Mouse (Mus musculus) c-Kit-positive CD71-positive TER-119-negative erythroid progenitor cells, embryonic 14.5 days (primary cell): ENCODE results near the gene Mob2.

ENCODE experiments used
- DNase-seq: peaks from one replicate; pipeline ENCODE4 v3.0.0-alpha.2; 2013; ENCODE audit warnings: low read depth

Gene Mob2

GRCm38 (mm10) chr7:142020827-142021226 is 40.0 kb downstream of the Mob2 start:
- DNase-seq = no peak

DNA sequence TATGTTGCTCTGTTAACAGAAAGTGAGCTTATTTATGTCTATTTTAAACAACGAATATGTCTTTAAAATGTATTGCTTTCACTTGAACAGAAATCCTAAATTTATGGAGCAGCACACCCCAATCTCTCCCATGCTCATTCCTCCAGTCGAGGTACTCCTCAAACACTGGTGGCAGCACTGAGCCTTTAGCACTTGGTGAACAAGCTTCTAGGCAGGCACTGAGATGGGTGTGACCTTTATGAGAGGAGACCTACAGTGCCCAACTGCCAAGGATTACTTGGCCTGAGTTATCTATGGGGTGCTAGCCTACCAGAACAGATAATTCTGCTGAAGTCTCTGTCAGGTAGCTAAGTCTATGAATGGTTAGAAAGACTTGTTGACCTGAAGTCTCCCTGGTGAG is 41.2 kb downstream of the Mob2 start:
- DNase-seq = peak; percentile 27

DNA sequence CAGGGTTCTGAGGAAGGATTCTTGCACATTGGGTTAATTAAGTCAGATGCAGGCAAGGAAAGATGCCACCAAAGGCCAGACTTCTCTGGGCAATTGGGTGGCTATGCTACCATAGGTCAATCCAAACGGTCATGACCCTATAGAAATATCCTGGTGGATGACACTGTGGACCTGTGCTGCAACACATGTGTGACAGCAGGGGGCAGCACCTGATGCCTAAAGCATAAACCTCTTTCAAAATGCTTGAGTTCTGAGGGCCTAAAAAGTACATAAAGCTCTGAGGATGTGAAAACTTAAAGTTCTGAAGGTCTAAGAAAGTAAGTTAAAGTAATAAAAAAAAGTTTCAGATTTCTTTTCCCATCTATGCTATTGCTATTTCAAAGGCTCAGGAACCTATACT is 44.3 kb downstream of the Mob2 start:
- peak; percentile 32 for DNase-seq

GRCm38 (mm10) chr7:142001597-142002340 is 59.1 kb downstream of the Mob2 start:
- DNase-seq = no peak

GRCm38 (mm10) chr7:142000661-142001060 is 60.2 kb downstream of the Mob2 start:
- no peak for DNase-seq

DNA sequence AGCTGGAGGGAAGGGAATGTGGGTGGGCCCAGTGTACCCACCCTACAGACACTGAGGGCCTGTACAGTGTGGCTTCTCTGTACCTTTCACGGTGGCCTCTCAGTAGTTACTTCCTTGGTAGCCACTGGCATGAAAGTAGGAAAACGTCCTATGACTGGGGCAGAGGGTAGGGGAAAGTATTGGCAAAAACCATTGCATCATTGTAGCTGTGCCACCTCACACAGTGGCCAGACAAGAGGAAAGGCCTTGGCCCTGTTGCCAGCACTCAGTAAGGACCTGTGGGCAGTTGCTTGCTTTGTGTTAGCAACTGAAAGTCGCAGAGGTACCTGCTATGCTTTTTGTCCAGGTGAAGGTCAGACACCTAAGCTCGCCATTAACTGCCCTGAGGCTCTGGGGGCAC is 66.7 kb downstream of the Mob2 start:
- DNase-seq = no peak

DNA sequence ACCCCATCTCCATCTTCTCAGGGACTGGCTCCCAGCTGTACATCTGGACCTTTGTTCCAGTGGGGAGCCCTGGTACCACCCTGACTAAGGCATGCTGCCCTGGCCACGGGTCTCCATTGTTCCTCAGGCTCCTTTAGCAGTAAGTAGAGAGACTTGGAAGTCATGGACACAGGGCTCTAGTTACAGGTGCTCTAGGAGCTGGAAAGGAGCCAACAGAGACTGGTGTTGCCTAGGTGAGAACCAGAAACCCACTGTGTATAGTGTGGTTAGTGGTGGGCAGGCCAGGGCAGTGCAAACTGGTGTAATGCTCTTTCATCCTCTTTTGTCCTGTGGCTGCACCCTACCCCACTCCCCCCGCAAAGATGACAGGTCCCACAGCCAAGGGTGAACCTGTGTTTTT is 69.7 kb downstream of the Mob2 start:
- DNase-seq = no peak

DNA sequence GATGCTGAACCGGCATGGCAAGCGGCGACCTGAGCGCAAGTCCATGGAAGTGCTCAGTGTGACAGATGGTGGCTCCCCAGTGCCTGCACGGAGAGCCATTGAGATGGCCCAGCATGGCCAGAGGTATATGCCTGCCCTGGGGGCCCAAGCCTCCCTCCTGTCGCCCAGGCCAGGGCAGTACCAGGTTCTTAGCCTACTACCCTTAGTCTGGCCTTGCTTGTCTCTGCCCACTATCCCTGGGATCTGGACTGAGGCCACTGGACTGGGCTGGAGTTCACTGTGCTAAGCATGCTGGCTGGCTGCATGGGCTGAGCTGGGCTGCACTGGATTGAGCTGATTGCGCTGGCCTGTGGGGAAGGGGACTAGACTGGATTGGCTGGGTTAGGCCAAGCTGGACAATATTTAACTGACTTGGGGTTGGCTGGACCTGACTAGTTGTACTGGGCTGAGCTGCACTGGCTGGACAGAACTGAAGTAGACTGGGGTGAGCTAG is 72.5 kb downstream of the Mob2 start:
- no peak for DNase-seq

GRCm38 (mm10) chr7:141981237-141981636 is 79.6 kb downstream of the Mob2 start:
- no peak for DNase-seq

GRCm38 (mm10) chr7:141979247-141979646 is 81.6 kb downstream of the Mob2 start:
- DNase-seq = no peak

DNA sequence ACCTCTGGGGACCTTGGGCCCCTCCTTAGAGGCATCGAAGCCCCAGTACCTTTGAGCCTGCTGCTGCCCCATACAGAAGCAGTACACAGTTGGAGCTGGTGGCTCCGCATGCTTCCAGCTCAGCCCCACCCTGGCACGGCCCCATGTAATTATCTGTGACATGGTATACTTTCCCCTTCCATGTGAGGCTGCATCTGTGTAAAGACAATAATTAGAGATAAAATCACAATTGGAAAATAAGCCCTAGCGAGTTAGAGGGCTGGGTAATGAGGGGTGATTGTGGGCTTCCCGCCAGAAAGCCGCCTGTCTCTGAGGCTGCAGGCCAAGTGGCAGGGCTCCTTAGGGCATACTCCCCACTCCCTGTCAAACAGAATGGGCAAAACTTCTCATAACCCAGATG is 82.9 kb downstream of the Mob2 start:
- no peak for DNase-seq

DNA sequence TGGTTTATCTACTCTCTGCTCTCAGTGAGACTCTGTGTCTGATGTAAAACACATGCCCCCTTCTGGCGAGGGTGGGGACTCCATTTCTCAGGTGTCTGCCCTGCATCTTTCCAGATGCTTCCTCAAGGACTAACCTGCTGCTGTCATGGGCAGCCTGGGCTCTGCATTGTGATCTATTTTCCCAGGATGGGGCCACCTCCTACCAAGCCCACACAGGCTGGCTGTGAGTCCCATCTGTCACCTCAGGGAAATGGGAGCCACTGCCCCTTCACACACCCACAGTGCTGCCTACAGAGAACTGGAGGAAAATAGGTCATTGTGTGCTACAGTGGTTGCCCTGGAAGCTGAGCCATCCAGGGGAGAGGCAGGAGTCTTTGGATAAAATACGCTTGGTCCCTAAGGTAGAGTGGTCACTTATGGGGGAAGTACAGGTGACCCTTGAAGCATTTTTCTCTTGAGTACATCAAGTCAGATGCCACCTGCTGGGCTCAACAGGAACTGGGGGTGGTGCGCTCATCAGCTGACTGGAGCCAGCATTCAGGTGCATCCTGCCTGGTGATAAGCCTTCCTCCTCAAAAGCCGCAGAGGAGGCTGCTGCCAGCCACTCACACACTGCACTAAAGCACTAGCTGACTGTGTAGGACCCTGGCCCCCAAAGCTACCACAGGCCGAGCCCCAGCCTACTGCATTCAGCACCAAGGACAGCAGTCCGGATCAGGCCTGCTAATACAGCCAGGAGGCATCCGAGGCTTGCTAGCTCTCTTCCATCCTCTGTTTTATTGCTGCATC is 87.8 kb downstream of the Mob2 start:
- peak; percentile 25 for DNase-seq

DNA sequence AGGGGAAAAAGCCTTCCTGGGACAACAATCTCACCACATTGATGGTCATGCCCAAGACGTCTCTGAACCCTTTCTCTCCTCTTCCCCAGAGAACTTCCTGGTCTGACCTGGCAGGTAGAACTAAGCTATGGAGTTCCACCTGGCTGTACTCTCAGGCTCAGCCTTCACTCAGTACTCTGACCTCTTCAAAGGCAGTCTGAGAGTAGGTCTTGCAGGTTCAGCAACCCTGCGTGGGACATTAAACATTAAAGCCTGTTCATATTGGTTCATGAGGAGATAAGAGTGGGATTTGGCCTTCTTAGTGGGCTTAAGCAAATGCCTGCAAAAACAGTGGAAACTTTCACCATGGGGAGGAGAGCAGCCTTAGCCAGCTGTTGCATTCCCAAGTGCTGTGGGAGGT is 94.6 kb downstream of the Mob2 start:
- no peak for DNase-seq

GRCm38 (mm10) chr7:141962521-141962920 is 98.3 kb downstream of the Mob2 start:
- no peak for DNase-seq

GRCm38 (mm10) chr7:141961491-141961890 is 99.4 kb downstream of the Mob2 start:
- DNase-seq = no peak

GRCm38 (mm10) chr7:141960926-141961325 is 99.9 kb downstream of the Mob2 start:
- no peak for DNase-seq

- no peak for DNase-seq
Measured at GRCm38 (mm10) chr7:141959133-141959532, 101.7 kb downstream of the Mob2 start.
